Mouse (Mus musculus): ENCODE data around the gene Fam71e2. TPM values are rescaled to one million over a fixed set of nuclear protein-coding genes. Genes with fewer than 3 reads are reported as not detected.

Gene Fam71e2
- total RNA-seq, 2 experiments from 2014 or later = not detected

GRCm38 (mm10) chr7:4777851-4778637 lies 6.9 kb upstream of the Fam71e2 start:
- no peak for DNase-seq

- peak; percentile 74 for DNase-seq
Observed at GRCm38 (mm10) chr7:4776861-4777830, 6.0 kb upstream of the Fam71e2 start.

GRCm38 (mm10) chr7:4776131-4776530 lies 5.0 kb upstream of the Fam71e2 start:
- DNase-seq = no peak

- no peak for DNase-seq
Observed at GRCm38 (mm10) chr7:4764946-4765710, 6.0 kb downstream of the Fam71e2 start.

GRCm38 (mm10) chr7:4759670-4760069 lies 11.4 kb downstream of the Fam71e2 start:
- no peak for DNase-seq

- DNase-seq = peak; percentile 85
Observed at GRCm38 (mm10) chr7:4752821-4753570, 18.1 kb downstream of the Fam71e2 start, which contains the start of gene Cox6b2. Gene Cox6b2 (minus strand): TSS chr7:4753094.

GRCm38 (mm10) chr7:4751971-4752820 lies 18.9 kb downstream of the Fam71e2 start:
- DNase-seq = peak; percentile 58

GRCm38 (mm10) chr7:4749169-4749568 lies 21.9 kb downstream of the Fam71e2 start:
- DNase-seq = no peak

- no peak for DNase-seq
Observed at GRCm38 (mm10) chr7:4748321-4748720, 22.8 kb downstream of the Fam71e2 start.

GRCm38 (mm10) chr7:4747156-4747899 lies 23.8 kb downstream of the Fam71e2 start:
- DNase-seq = no peak

GRCm38 (mm10) chr7:4746326-4746980 lies 24.6 kb downstream of the Fam71e2 start:
- no peak for DNase-seq

- DNase-seq = no peak
Observed at GRCm38 (mm10) chr7:4744886-4745285, 26.2 kb downstream of the Fam71e2 start.

- DNase-seq = no peak
Observed at GRCm38 (mm10) chr7:4743354-4743753, 27.7 kb downstream of the Fam71e2 start.

GRCm38 (mm10) chr7:4742482-4742819 lies 28.7 kb downstream of the Fam71e2 start:
- no peak for DNase-seq

- no peak for DNase-seq
Observed at GRCm38 (mm10) chr7:4741672-4742481, 29.2 kb downstream of the Fam71e2 start.

- DNase-seq = peak; percentile 71
Observed at GRCm38 (mm10) chr7:4741151-4741550, 30.0 kb downstream of the Fam71e2 start.

- DNase-seq = no peak
Observed at GRCm38 (mm10) chr7:4740309-4740727, 30.8 kb downstream of the Fam71e2 start.

GRCm38 (mm10) chr7:4739544-4740275 lies 31.4 kb downstream of the Fam71e2 start, which contains the start of gene Kmt5c:
Gene Kmt5c (plus strand): TSS chr7:4740115.
- DNase-seq = peak; percentile 98

Measured in heart, postnatal 4 days (tissue).